Mouse (Mus musculus): ENCODE data around the gene Xylb.

Xylb gene

GRCm38 (mm10) chr9:119357331-119358057 lies at the start of gene Xylb:
Gene Xylb, plus strand, starts transcription at chr9:119357381.
- peak; percentile 94 for DNase-seq (ENCODE audit: low spot score)

GRCm38 (mm10) chr9:119309067-119309466 lies 48.1 kb upstream of the Xylb start:
- no peak for DNase-seq (ENCODE audit: low spot score)

GRCm38 (mm10) chr9:119313096-119313495 lies 44.1 kb upstream of the Xylb start:
- DNase-seq (ENCODE audit: low spot score): no peak

- no peak for DNase-seq (ENCODE audit: low spot score)
These were observed 38.3 kb upstream of the Xylb start for GRCm38 (mm10) chr9:119318891-119319290.

- DNase-seq (ENCODE audit: low spot score): no peak
These were observed 36.7 kb upstream of the Xylb start for GRCm38 (mm10) chr9:119320446-119320845.

GRCm38 (mm10) chr9:119320946-119321345 lies 36.2 kb upstream of the Xylb start:
- DNase-seq (ENCODE audit: low spot score): no peak

GRCm38 (mm10) chr9:119321392-119322229 lies 35.6 kb upstream of the Xylb start:
- DNase-seq (ENCODE audit: low spot score): no peak

GRCm38 (mm10) chr9:119322289-119323259 lies 34.6 kb upstream of the Xylb start, which contains the start of gene Oxsr1:
Gene Oxsr1, minus strand, starts transcription at chr9:119322427.
- peak; percentile 100 for DNase-seq (ENCODE audit: low spot score)

- DNase-seq (ENCODE audit: low spot score): no peak
These were observed 33.9 kb upstream of the Xylb start for GRCm38 (mm10) chr9:119323260-119323645.

GRCm38 (mm10) chr9:119324130-119324529 lies 33.1 kb upstream of the Xylb start:
- DNase-seq (ENCODE audit: low spot score): no peak

- DNase-seq (ENCODE audit: low spot score): no peak
These were observed 28.7 kb upstream of the Xylb start for GRCm38 (mm10) chr9:119328488-119328887.

- DNase-seq (ENCODE audit: low spot score): peak; percentile 59
These were observed 26.8 kb upstream of the Xylb start for GRCm38 (mm10) chr9:119330186-119330963.

GRCm38 (mm10) chr9:119334324-119334723 lies 22.9 kb upstream of the Xylb start:
- peak; percentile 72 for DNase-seq (ENCODE audit: low spot score)

- no peak for DNase-seq (ENCODE audit: low spot score)
These were observed 22.3 kb upstream of the Xylb start for GRCm38 (mm10) chr9:119334834-119335233.

GRCm38 (mm10) chr9:119335571-119335970 lies 21.6 kb upstream of the Xylb start:
- DNase-seq (ENCODE audit: low spot score): no peak

- no peak for DNase-seq (ENCODE audit: low spot score)
These were observed 19.3 kb upstream of the Xylb start for GRCm38 (mm10) chr9:119337842-119338241.

GRCm38 (mm10) chr9:119338350-119338749 lies 18.8 kb upstream of the Xylb start:
- no peak for DNase-seq (ENCODE audit: low spot score)

GRCm38 (mm10) chr9:119339106-119339505 lies 18.1 kb upstream of the Xylb start:
- DNase-seq (ENCODE audit: low spot score): no peak

- peak; percentile 85 for DNase-seq (ENCODE audit: low spot score)
These were observed 17.5 kb upstream of the Xylb start, which contains the start of gene Acaa1a for GRCm38 (mm10) chr9:119339558-119340211. Gene Acaa1a, plus strand, starts transcription at chr9:119339676.

- no peak for DNase-seq (ENCODE audit: low spot score)
These were observed 17.0 kb upstream of the Xylb start for GRCm38 (mm10) chr9:119340212-119340580.

Measured in lung, postnatal 25 days (tissue).